Mouse (Mus musculus) naive thymus-derived CD4-positive, alpha-beta T cell, adult 2 months (primary cell): ENCODE measurements around the gene Eef1akmt3.

Experiments used
- DNase-seq: peaks from one replicate; pipeline ENCODE4 v3.0.0-alpha.2; 2011; ENCODE audit warnings: low read depth

Eef1akmt3 gene

DNA sequence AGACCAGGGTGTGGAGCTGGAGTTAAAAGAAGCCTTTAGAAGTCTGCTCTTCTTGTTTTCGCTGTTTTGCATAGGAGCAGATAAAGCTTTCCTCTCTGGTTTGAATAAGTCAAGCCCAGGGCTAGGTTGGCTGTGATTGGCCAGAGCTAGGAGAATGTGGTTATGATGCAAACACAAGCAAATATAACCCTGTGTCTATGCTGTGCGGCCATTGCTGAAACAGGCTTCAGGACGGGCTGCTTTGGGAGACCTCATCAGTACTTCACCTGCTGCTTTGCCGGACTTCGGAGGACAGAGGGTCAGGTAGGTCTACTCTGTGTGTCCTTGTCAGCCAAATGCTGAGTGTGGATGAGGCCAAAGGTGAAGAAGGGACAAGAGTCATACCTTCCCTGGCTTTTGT, 40.8 kb downstream of the Eef1akmt3 start, which contains the start of gene Avil:
Gene Avil (plus strand): TSS at position 181 of the 400 bp plus-strand sequence.
- DNase-seq, result no peak

DNA sequence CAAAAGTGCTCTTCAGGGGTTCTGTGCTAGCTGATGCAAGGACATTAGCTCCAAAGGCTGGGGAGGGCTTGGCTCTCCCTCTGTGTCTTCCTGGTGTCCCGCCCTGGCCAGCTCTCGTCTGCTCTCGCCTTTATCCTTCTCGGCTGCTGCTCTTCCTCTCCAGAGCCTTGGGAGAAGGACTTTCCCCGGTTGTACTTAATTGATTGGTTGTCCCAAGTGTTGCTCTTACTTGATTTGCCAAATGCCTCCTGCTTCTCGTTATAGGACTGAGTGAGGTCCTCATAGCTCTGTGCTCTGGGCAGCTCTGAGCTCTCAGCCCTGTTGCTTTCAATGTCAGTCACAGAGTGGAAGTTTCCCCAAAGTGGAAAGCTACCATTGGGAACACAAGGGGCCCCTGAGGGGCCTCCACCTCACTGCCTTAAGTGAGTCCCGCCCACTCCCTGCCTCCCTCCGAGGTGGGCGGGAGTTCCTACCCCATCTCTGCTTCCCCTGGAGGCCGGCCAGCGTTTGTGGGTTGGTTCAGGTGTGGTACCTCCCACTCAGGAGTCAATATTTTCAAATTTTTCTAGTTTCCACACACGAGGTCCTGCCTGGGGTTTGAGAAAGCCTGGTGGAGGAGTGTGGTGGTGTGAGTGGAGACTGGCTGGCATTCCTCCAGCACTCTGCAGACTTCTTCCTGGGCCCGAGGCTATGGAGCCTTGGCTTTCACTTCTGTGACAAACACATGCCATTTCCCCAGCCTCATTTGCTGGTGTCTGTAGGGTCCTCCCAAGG, 43.8 kb downstream of the Eef1akmt3 start:
- no peak for DNase-seq

DNA sequence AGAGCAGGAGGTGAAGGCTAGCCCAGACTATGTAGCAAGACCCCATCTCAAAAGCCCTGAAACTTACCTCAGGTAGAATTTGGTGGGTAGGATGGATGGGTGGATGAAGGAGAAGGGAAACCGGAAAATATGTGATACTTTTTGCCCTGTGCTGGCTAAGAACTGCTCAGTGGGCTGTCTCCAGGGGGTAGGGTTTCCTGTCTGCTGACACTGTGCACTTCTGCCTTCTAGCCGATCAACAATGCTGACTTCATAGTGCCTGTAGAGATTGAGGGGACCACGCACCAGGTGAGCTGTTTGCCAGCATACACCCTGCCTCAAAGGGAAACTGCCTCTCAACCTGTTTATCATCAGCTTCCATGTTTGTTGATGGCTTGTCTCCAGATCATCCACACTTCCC, 47.7 kb downstream of the Eef1akmt3 start:
- DNase-seq, result no peak

DNA sequence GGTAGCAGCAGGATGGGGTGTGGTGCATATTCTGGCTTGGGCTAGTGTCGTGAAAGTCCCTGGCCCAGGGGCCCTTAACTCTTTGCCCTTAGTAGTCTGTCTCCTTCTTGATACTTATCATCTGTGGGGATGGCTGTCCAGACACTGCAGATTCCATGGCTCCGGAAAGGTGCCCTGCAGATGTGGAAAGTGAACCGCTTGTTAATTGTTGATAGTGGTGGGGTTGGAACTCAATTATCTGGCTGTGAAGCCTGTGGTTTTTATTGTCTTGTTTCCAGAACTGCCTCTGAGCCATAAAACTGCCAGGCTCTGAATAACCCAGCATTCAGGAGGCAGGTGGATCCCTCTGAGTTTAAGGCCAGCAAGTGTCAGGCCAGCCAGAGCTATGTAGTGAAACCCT, 49.6 kb downstream of the Eef1akmt3 start:
- no peak for DNase-seq

DNA sequence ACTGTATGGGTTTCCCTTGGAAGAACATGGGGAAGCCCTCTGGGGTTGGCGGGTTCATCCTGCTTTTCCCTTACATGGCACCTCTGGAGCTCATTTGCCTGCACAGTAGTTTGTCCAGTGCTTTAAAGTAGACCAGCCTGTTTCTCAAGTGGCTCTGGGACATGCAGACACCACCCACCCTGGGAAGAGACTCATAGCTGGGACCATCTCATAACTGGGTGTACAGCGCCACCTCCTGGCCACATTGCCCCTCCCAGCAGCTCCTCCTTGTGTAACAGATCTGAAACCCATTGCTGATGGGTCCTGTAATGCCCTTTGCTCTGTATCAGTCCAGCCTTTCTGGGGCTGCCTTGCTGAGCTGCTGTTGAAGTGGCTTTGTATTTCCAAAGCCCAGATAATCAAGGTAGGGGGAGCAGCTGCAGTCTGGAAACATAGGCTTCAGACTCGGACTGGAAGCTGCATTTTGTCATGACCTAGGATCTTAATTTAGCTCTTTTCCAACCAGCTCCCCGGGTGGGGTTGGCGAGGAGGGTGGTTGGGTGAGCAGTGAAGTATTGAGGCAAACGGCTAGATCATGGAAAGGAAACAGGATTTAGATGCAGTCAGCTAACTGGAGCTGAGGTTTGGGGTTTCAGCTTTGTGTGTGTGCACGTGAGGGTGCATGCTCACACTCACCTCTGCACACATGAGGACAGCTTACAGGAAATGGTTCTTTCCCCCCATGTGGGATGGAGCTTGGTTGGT, 50.8 kb downstream of the Eef1akmt3 start:
- DNase-seq, result peak; percentile 91

DNA sequence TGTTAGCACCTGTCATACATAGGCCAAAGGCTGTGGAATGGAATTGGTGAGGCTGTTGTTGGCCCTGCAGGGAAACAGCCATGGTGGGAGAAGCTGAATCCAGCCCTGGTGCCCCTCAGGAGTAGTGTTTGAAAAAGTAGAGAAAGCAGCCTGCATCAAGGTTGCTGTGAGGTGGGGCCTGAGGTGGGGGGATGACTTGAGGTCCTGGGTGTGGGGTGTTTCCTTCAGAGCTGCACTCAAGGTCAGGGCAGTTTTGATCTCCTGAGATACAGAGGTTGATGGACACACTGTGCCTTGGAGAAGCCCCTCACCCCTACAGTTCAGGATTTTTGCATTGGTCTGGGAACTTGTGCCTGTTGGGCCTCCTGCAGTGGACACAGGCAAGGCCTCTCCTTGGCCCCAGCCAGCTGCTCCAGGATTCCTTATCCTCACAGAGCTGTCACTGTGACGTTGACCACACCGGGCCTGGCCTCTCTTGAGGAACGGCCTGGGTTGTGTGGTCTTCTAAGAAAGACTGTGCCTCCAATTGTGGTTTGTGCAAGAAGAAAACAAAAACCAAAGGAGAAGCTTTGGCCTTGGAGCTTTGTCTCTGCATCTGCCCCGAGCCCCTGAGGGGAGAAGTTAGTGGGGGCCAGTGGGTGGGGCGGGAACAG, 52.7 kb downstream of the Eef1akmt3 start:
- no peak for DNase-seq

DNA sequence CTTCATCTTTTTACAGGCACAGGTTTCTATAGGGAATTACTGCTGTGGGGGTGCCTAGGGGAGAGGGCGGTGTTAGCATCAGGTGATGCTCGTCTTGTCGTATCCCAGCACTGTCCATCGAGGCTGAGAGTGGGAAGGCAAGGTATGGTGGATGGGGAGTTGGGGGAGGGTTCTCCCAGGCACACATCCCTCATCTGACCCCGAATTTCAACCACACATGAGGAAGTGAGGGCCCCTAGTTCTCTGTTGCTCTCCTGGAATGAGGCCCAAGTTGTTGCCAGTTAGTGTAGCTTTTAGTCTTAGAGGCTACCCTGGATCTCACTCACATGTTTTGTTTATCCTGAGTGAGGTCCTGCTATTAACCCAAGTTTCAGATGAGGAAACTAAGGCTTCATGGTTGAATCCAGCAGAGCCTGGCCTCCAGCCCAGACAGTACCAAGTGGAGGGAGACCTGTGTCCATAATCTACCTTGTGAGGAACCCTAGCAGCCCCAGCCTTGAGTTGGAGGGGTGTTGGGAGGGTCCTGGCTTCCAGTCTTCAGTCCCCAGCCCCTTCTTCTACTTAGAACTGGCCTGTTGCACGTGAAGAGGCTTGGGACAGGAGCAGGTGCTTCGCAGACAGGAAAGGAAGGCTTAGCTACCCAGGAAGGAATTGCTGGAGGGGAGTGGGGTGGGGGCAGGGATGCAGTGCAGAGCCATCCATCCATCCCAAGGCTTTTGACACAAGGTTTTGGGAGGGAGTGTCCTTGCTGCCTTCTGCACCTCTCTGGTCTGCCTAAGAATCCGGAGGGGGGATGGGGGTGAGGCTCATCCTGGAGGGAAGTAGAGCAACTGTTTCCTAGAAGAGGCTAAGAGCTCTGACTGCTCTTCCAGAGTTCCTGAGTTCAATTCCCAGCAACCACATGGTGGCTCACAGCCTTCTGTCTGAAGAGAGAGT, 53.9 kb downstream of the Eef1akmt3 start:
- DNase-seq, result no peak

DNA sequence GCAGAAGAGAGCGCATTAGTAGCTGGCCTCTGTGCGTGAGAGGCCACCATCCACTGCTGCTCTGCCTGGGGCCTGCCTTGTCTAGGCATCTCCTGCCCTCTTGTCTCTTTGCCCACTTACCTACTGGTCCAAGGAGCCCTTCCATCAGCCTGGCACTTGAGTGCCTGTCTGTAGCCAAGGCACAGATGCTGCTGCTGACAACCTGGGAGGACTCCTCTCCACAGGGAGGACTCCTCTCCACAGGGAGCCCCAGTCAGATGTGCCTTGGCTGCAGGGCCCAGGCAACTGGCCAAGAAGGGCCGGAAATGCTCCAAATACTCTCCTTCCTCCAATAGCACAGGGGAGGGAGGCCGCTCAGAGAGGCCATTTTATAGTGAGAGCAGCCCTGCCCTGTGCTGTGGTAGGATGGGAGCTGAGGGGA, 54.8 kb downstream of the Eef1akmt3 start:
- no peak for DNase-seq

DNA sequence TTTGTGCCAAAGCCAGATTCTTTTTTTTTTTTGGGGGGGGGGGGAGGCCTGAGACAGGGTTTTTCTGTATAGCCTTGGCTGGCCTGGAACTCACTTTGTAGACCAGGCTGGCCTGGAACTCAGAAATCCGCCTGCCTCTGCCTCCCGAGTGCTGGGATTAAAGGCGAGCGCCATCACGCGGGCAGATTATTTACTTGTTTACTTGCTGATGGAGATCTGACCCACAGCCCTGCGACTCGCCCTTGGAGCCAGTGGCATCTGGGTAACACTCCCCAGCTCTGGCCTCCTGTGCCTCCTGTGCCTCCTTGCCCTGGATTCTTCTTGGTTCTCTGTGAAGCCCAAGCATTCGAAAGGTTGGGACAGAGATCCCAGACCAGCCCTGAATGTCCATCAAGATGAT, 55.7 kb downstream of the Eef1akmt3 start:
- no peak for DNase-seq

DNA sequence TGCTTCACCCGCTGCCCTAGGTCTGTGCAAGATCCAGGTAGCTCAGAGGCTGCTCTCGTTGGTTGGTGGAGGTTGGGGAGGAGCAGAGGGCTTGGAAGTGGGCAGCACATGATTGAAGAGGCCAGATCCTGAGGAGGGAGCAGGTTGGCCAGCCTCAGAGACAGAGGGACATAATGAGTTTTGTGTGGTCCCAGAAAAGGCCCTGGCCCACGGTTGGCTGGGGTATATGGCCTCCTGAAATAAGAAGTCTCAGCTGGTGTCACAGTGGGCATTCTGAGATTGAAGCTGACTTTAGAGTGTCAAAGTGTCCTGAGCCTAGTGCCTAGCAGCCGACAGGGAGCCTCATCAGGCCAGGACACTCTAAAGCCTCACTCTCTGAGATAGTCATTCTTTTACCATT, 56.2 kb downstream of the Eef1akmt3 start:
- DNase-seq, result no peak

DNA sequence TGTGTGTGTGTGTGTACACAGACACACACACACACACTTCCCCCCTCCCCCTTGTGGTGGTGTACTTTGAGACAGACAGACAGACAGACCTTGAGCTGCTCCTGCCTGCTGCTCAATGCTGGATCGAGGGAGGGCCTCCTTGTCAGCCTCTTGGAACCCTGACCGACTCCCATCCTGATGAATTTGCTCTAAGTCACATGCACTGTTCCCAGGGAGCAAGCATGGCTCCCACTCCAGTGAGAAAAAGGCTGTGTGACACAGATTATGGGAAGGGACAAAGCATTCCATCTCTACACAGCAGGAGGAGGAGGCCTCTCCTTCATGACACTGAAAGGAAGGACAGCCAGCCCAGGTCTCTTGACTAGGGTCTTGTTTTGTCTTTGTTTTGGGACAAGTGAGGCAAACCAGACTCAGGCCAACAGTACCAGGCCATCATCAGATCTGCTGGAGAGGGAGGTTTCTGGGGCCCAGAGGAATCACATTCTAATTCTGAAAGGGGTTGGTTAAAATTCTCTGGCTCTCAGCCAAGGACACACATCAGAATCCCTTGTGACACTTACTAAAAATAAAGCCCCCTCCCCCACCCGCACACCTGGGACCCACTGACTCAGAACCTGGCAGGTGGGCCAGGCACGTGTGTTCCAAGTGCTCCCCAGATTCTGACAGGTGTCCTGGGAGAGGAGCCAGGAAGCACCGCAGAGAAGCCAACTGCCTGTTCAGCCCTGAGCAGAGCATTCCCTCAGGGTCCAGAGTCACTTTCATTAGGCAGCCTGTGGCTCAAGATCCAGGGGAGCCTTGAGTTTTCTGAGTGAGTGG, 56.9 kb downstream of the Eef1akmt3 start:
- no peak for DNase-seq

DNA sequence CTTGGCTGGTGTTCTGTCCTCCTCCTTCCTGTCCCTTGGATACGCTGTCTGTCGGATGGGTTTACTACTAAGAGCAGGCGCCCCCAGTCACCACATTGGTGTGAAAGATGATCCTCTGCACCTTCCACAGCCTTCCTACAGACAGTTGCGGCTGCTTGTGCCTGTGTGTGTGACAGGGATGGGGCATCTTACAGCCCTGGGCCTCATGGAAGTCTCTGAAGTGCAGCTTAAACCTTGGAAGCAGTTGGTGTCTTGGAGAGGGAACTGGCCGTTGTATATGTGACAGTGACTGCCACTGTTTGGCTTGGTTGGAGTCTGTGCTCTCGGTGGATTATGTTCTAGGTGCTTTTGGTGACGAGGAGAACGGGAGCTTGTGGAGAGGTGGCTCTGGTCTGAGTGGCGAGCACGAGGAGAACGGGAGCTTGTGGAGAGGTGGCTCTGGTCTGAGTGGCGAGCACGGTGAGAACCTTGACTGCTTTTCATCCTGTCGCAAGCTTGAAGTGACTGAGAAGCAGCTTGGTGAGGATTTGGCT, 58.1 kb downstream of the Eef1akmt3 start:
- DNase-seq, result no peak

DNA sequence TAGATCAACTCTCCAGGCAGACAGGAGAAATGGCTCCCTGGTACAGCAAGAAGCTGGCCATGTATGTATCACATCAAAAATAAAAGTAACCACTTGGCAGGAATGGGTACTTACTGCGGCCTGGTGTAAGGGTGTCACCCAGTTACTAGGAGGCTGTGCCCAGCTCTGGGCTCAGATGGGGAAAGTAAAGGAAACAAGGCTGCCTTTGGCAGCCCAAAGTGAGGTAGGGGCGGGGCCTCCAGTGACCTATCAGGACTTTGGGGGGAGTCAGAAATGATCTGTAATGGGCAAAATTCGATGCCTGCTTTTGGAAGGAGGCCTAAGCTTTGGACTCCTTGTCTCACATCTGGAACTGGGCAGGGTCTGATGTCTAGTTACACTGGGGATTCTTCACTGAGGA, 59.6 kb downstream of the Eef1akmt3 start:
- DNase-seq, result no peak
